Mouse (Mus musculus): ENCODE results near the gene Tbc1d9.
A peak's percentile ranks its signal among the peaks of the same experiment; 100 is the strongest.

Tbc1d9 gene

GRCm38 (mm10) chr8:83178228-83178742 lies 13.1 kb downstream of the Tbc1d9 start:
- DNase-seq (ENCODE audit: low spot score) = peak; percentile 58

- no peak for DNase-seq (ENCODE audit: low spot score)
These were observed 16.8 kb downstream of the Tbc1d9 start for GRCm38 (mm10) chr8:83181851-83182482.

GRCm38 (mm10) chr8:83182784-83183183 lies 17.6 kb downstream of the Tbc1d9 start:
- DNase-seq (ENCODE audit: low spot score) = no peak

DNA sequence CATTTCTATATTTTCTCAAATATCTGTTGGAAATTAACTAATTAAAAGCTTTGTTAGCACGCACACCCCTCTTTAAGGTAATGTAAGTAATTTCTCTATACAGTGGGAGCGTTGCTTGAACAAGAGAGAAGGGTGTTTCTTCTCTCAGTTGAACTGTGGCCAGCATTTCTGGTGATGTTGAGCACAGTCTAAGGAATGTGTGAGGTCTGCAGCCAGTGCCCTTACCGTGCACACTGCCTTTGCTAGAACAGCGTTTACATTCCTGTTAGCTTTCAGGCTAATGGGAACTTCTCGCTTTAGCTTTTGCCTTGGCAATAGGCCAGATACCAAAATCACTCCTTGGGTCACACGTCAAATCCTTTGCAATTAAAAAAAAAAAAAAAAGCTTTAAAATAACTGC lies 21.2 kb downstream of the Tbc1d9 start:
- peak; percentile 33 for DNase-seq (ENCODE audit: low spot score)

- no peak for DNase-seq (ENCODE audit: low spot score)
These were observed 22.3 kb downstream of the Tbc1d9 start for GRCm38 (mm10) chr8:83187363-83187962.

DNA sequence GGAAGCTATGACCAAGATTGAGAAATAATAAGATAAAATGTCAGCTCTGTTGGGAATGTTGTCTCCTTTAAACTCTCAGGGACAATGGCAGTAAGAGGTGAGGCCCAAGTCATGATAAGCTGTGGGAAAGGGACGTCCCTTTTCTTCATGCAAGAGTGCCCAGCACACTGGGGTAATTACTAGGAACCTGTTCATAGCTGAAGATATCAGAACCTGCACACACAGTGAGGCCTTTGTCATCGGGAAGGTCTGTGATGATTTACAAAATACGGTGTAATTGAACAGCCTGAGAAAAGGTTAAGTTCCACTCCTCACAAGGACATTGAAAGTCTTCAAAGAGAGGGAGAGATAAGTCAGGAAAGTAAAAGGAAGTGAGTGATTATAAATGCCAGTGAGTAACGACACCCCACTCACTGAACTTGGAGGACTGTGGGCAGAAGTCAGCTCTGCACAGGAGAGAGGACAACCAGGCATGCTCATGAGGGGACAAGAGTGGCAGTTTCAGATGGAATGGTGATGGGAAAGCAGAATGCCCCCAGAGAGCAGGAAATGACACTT lies 24.5 kb downstream of the Tbc1d9 start:
- no peak for DNase-seq (ENCODE audit: low spot score)

DNA sequence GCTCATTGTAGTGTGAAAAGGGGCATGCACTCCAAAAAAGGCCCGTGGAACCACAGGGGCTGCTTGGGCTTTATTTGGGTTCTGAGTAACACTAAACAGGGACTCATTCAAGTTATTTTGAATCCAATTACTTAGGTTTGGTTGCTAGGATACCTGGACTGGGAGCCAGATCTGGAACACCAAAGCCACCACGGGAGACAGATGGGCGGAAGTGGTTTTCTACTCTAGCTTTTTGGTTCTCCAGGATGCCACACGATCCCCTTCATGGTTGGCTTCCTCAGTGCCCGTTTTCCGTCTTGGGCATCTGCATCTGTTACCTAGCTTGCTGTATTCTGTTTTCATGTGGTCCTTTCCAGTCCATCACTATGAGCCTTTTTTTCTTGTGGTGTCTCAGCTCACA lies 30.9 kb downstream of the Tbc1d9 start:
- DNase-seq (ENCODE audit: low spot score) = no peak

GRCm38 (mm10) chr8:83199715-83200114 lies 34.6 kb downstream of the Tbc1d9 start:
- no peak for DNase-seq (ENCODE audit: low spot score)

DNA sequence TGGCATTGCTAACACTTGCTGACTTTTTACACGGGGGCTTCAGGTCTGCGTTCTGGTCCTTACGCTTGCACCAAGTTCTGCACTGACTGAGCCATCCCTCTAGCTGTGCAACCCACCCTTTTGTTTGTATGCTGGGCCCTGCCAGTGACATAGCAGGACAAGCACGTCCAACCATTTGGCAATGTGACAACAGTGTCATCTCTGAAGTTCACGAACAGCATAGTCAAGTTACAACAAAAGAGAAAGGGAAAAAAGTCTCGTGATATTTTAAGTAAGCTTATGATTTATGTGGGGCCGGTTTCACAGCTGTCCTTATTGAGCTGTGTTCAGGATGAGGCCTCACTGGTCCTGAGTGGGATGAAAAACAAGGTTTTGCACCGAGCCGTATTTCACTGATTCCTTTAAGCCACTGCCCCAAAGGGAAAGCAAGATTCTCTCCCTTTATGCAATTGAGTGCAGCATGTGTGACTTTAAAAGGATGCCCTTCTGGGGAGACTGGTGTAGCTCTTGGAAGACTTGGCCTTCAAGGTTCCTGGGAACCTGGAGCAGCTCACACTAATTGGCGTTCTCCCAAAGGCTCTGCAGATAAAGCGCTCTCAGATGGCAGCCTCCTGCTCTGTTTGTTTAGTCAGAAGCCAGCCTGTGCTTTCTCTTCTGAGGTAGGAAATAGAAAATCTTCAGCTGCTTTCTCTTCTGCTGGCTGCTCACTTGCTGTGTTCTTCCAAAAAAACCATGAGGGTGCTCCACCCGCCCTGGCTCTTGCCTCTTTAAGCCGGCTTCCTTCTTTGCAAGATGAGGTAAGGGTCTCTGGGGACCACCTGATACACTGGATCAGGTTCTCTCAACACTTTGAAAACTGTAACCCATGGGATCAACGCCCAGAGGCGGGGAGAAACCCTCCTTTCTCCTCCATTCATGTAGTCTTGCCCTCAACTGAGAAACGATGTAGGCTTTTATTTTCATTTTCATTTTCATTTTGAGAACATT lies 35.3 kb downstream of the Tbc1d9 start:
- peak; percentile 64 for DNase-seq (ENCODE audit: low spot score)

GRCm38 (mm10) chr8:83202946-83203345 lies 37.8 kb downstream of the Tbc1d9 start:
- DNase-seq (ENCODE audit: low spot score) = no peak

DNA sequence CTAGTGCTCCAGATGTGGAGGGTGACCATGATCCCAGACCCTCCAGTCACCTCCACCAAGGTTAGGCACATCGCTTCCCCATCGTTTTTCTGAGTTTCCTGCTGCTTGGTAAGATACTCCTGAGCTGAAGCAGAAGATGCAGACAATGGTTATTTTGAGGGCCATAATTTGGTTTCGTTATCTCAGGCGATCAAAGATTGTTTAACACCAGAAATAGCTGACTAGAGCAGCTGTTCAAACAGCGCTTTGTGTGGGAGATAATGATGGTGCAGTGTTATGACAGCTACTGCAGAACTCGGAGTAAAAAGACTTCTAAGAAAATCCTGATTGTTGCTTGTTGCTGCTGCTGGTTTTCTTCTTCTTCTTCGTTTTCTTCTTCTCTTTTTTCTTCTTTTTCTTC lies 40.8 kb downstream of the Tbc1d9 start:
- no peak for DNase-seq (ENCODE audit: low spot score)

- DNase-seq (ENCODE audit: low spot score) = no peak
These were observed 44.4 kb downstream of the Tbc1d9 start for GRCm38 (mm10) chr8:83209581-83209980.

DNA sequence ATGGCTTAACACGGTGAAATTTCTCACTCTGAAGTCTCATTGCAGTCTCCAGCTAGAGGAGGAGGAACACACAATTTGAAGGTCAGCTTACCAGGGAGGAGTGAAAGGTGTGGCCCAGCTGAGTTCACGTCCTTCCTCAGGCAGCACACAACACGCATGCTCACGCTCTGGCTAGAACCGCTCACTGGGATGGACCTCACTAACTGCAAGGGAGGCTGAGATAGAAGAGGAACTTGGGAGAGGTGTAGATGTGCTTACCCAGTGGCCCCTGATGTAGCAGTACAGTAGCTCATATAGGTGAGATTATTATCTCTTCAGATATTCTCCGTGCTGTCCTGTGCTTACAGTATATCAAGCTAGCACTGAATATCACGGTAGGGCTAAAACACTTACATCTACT lies 45.5 kb downstream of the Tbc1d9 start:
- DNase-seq (ENCODE audit: low spot score) = no peak

- no peak for DNase-seq (ENCODE audit: low spot score)
These were observed 49.9 kb downstream of the Tbc1d9 start for GRCm38 (mm10) chr8:83215065-83215464.

GRCm38 (mm10) chr8:83216520-83216919 lies 51.4 kb downstream of the Tbc1d9 start:
- DNase-seq (ENCODE audit: low spot score) = no peak

DNA sequence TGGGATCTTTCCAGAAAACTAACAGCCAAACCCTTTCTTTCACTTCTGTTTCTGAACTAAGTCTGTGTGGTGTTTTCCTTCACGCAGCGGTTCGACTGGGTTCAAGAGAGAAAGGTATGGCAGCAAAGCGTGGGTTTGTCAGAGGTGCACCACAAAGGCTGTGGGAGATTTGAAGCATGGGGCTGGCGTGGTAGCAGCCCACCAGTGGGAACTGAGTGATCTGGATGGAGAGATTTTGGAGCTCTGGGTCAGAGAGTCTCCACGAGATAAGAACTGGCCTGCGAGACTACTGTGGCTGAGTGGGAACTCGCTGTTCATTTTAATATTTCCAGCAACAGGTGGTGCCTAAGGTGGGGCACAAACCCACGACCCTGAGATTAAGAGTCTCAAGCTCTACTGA lies 52.0 kb downstream of the Tbc1d9 start:
- DNase-seq (ENCODE audit: low spot score) = no peak

DNA sequence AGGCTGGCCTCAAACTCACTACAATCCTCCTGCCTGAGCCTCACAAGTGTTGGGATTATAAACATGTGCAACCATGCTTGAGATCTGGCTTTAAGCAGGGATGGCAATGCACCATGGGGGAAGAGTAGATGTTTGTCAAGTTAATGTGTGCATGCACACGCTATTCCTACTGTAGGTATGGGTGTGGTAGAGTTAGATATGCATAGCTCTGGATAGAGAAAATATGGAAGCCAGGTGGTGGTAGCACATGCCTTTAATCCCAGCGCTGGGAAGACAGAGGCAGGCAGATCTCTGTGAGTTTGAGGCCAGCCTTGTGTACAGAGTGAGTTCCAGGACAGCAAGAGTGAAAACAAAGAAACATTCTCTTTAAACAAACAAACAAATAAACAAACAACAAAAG lies 52.7 kb downstream of the Tbc1d9 start:
- no peak for DNase-seq (ENCODE audit: low spot score)

- DNase-seq (ENCODE audit: low spot score) = no peak
These were observed 54.2 kb downstream of the Tbc1d9 start for GRCm38 (mm10) chr8:83219392-83219791.

DNA sequence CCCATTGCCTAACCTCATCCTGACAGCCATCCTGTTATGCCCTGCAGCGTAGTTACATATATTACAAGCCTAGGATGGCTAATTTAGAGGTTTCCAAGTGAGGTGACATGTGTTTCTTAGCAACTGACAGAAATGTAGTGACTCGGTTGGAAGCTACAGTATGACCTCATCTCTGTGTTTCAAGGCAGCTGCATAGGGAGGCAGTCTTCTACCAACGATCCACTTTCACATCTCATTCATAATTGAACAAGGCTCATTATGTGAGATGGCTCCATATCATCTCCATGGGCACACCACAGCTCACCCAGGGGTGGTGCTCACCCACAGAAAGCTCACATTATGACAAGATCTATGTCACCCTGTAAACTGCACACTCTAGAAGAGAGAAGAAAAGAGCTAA lies 55.6 kb downstream of the Tbc1d9 start:
- DNase-seq (ENCODE audit: low spot score) = no peak

- no peak for DNase-seq (ENCODE audit: low spot score)
These were observed 59.7 kb downstream of the Tbc1d9 start for GRCm38 (mm10) chr8:83224754-83225416.

- DNase-seq (ENCODE audit: low spot score) = no peak
These were observed 60.4 kb downstream of the Tbc1d9 start for GRCm38 (mm10) chr8:83225598-83225997.

DNA sequence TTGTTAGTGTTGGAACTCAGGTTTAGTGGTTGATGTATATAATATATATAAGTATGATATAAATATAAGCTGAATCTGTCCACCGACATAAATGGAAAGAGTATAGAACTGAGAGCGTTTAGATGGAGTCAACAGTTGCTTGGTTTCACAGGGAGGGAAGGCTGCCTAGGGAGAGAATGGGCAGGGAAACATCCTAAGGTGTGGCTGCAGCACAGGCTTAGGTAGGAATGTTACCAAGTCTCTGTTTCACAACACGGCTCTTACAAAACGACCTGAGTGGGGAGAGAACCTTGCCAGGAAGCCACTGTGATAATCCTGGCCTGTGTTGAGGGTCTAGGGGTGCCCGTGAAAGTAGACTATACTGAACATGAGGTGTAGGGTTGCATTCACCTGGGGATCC lies 62.2 kb downstream of the Tbc1d9 start:
- DNase-seq (ENCODE audit: low spot score) = no peak

Measured in urinary bladder, postnatal 14 days (tissue).